Mouse (Mus musculus): ENCODE measurements around the gene Nol3. TPM values are rescaled to one million over a fixed set of nuclear protein-coding genes. Genes with fewer than 3 reads are reported as not detected.
A peak's percentile ranks its signal among the peaks of the same experiment; 100 is the strongest.
"Not testable (repeated sequence)": the region's sequence is repeated elsewhere in the genome, so short reads cannot be mapped to it uniquely, and the experiment has no call there.

The Nol3 gene
- polyA plus RNA-seq (2012; rRNA removed), result 8.8 and 10.4 TPM in 2 replicates

GRCm38 (mm10) chr8:105275840-105276239 lies at the start of gene Nol3:
Gene Nol3 (plus strand): TSS chr8:105276140.
- Histone ChIP-seq H3K4me1 (ENCODE audit: control insufficient read depth, insufficient read depth, low read length) (peaks cover 3% of the 10 kb centered on the region), H3K27me3 (ENCODE audit: control insufficient read depth, insufficient read depth, low read length) (no peaks in the 10 kb centered on the region; the same call in 1 of the 2 replicates), H3K27ac (ENCODE audit: insufficient read depth, low read length) (no peak within 1 kb of the TSS), H3K4me3 (replicated peaks; ENCODE audit: insufficient read depth, low read depth, low read length) (peak within 1 kb of the TSS; percentile 24)
- 9% methylated on average over 10 of the region's 10 CpGs for WGBS
- no peak for TF ChIP-seq CTCF (IDR thresholded peaks at IDR 0.05; ENCODE audit: borderline replicate concordance, insufficient read depth, low read depth, low read length)
- no peak for TF ChIP-seq POLR2A (IDR thresholded peaks at IDR 0.05; ENCODE audit: borderline replicate concordance, insufficient read depth, low read length)
- no peak for DNase-seq

- H3K4me1 ChIP-seq (ENCODE audit: control insufficient read depth, insufficient read depth, low read length), result no peaks in the 10 kb centered on the region
- no peak for TF ChIP-seq CTCF (IDR thresholded peaks at IDR 0.05; ENCODE audit: borderline replicate concordance, insufficient read depth, low read depth, low read length)
- no peak for TF ChIP-seq POLR2A (IDR thresholded peaks at IDR 0.05; ENCODE audit: borderline replicate concordance, insufficient read depth, low read length)
- 83% methylated on average over 12 of the region's 12 CpGs for WGBS
- no peaks in the 10 kb centered on the region for H3K27me3 ChIP-seq (ENCODE audit: control insufficient read depth, insufficient read depth, low read length)
- DNase-seq, result no peak
- H3K4me3 ChIP-seq (replicated peaks; ENCODE audit: insufficient read depth, low read depth, low read length), result no peak overlapping the region
- no peak overlapping the region for H3K27ac ChIP-seq (ENCODE audit: insufficient read depth, low read length)
These were observed 44.2 kb upstream of the Nol3 start for GRCm38 (mm10) chr8:105231503-105232320.

- DNase-seq; H3K27ac ChIP-seq (ENCODE audit: insufficient read depth, low read length); H3K4me1 ChIP-seq (ENCODE audit: control insufficient read depth, insufficient read depth, low read length); H3K27me3 ChIP-seq (ENCODE audit: control insufficient read depth, insufficient read depth, low read length); H3K4me3 ChIP-seq (replicated peaks; ENCODE audit: insufficient read depth, low read depth, low read length): not testable (repeated sequence)
- 93% methylated on average over 4 of the region's 4 CpGs for WGBS
These were observed 43.6 kb upstream of the Nol3 start for GRCm38 (mm10) chr8:105232321-105232693.

- Histone ChIP-seq H3K27ac (ENCODE audit: insufficient read depth, low read length) (no peak overlapping the region), H3K27me3 (ENCODE audit: control insufficient read depth, insufficient read depth, low read length) (no peaks in the 10 kb centered on the region)
- TF ChIP-seq CTCF (IDR thresholded peaks at IDR 0.05; ENCODE audit: borderline replicate concordance, insufficient read depth, low read depth, low read length) (no peak), POLR2A (IDR thresholded peaks at IDR 0.05; ENCODE audit: borderline replicate concordance, insufficient read depth, low read length) (no peak)
These were observed 42.6 kb upstream of the Nol3 start for GRCm38 (mm10) chr8:105233126-105233935.

GRCm38 (mm10) chr8:105235206-105235605 lies 40.7 kb upstream of the Nol3 start:
- no peak for DNase-seq
- Histone ChIP-seq H3K4me1 (ENCODE audit: control insufficient read depth, insufficient read depth, low read length) (no peaks in the 10 kb centered on the region), H3K4me3 (replicated peaks; ENCODE audit: insufficient read depth, low read depth, low read length) (no peak overlapping the region), H3K27ac (ENCODE audit: insufficient read depth, low read length) (no peak overlapping the region), H3K27me3 (ENCODE audit: control insufficient read depth, insufficient read depth, low read length) (no peaks in the 10 kb centered on the region)
- WGBS, result 43% methylated on average over 1 of the region's 1 CpGs
- no peak for TF ChIP-seq POLR2A (IDR thresholded peaks at IDR 0.05; ENCODE audit: borderline replicate concordance, insufficient read depth, low read length)
- TF ChIP-seq CTCF (IDR thresholded peaks at IDR 0.05; ENCODE audit: borderline replicate concordance, insufficient read depth, low read depth, low read length), result no peak

More at GRCm38 (mm10) chr8:105233126-105233935, 42.6 kb upstream of the Nol3 start:
- WGBS, result 82% methylated on average over 1 of the region's 1 CpGs
- no peak overlapping the region for H3K4me3 ChIP-seq (replicated peaks; ENCODE audit: insufficient read depth, low read depth, low read length)
- no peak for DNase-seq
- H3K4me1 ChIP-seq (ENCODE audit: control insufficient read depth, insufficient read depth, low read length), result no peaks in the 10 kb centered on the region

GRCm38 (mm10) chr8:105237442-105238142 lies 38.3 kb upstream of the Nol3 start:
- Histone ChIP-seq H3K4me3 (replicated peaks; ENCODE audit: insufficient read depth, low read depth, low read length) (no peak overlapping the region), H3K4me1 (ENCODE audit: control insufficient read depth, insufficient read depth, low read length) (no peaks in the 10 kb centered on the region), H3K27me3 (ENCODE audit: control insufficient read depth, insufficient read depth, low read length) (no peaks in the 10 kb centered on the region), H3K27ac (ENCODE audit: insufficient read depth, low read length) (no peak overlapping the region)
- TF ChIP-seq CTCF (IDR thresholded peaks at IDR 0.05; ENCODE audit: borderline replicate concordance, insufficient read depth, low read depth, low read length), result no peak
- no peak for TF ChIP-seq POLR2A (IDR thresholded peaks at IDR 0.05; ENCODE audit: borderline replicate concordance, insufficient read depth, low read length)
- DNase-seq, result no peak
- WGBS, result 92% methylated on average over 14 of the region's 14 CpGs

GRCm38 (mm10) chr8:105241016-105241415 lies 34.9 kb upstream of the Nol3 start:
- no peaks in the 10 kb centered on the region for H3K4me1 ChIP-seq (ENCODE audit: control insufficient read depth, insufficient read depth, low read length)
- H3K27ac ChIP-seq (ENCODE audit: insufficient read depth, low read length), result no peak overlapping the region
- TF ChIP-seq POLR2A (IDR thresholded peaks at IDR 0.05; ENCODE audit: borderline replicate concordance, insufficient read depth, low read length) (no peak), CTCF (IDR thresholded peaks at IDR 0.05; ENCODE audit: borderline replicate concordance, insufficient read depth, low read depth, low read length) (no peak)
- 97% methylated on average over 7 of the region's 7 CpGs for WGBS
- no peak overlapping the region for H3K4me3 ChIP-seq (replicated peaks; ENCODE audit: insufficient read depth, low read depth, low read length)
- no peaks in the 10 kb centered on the region for H3K27me3 ChIP-seq (ENCODE audit: control insufficient read depth, insufficient read depth, low read length)
- no peak for DNase-seq

All from cerebellum, adult 2 months (tissue).